Mouse (Mus musculus) activated CD4-positive, CD25-positive, alpha-beta regulatory T cell, adult 4 months (primary cell): ENCODE measurements at regions not wholly inside any gene's neighbourhood (a gene's known extent, or its start where the extent isn't known, plus 50 kb on each side); places are given as distances from the start of the nearest gene placed in this dataset.

Experiments
- ATAC-seq: one replicate; pipeline ENCODE4 v1.8.0; 2017

GRCm38 (mm10) chr16:3231566-3231965 lies 359.3 kb upstream of the Olfr161 start:
- no peak for ATAC-seq

- ATAC-seq: no peak
Observed at GRCm38 (mm10) chr16:3232610-3233009, 358.2 kb upstream of the Olfr161 start.

- no peak for ATAC-seq
Observed at GRCm38 (mm10) chr16:3234063-3234462, 356.8 kb upstream of the Olfr161 start.

- ATAC-seq: peak; percentile 29
Observed at GRCm38 (mm10) chr16:3240982-3241719, 349.7 kb upstream of the Olfr161 start.

- no peak for ATAC-seq
Observed at GRCm38 (mm10) chr16:3241939-3242338, 348.9 kb upstream of the Olfr161 start.

- no peak for ATAC-seq
Observed at GRCm38 (mm10) chr16:3246422-3246821, 344.4 kb upstream of the Olfr161 start.

- ATAC-seq: no peak
Observed at GRCm38 (mm10) chr16:3247006-3247754, 343.7 kb upstream of the Olfr161 start.

GRCm38 (mm10) chr16:3247755-3248110 lies 343.1 kb upstream of the Olfr161 start:
- no peak for ATAC-seq

- no peak for ATAC-seq
Observed at GRCm38 (mm10) chr16:3253885-3254284, 337.0 kb upstream of the Olfr161 start.

- no peak for ATAC-seq
Observed at GRCm38 (mm10) chr16:3256051-3256450, 334.8 kb upstream of the Olfr161 start.

GRCm38 (mm10) chr16:3265351-3265750 lies 325.5 kb upstream of the Olfr161 start:
- no peak for ATAC-seq

GRCm38 (mm10) chr16:3271819-3272490 lies 318.9 kb upstream of the Olfr161 start:
- ATAC-seq: no peak

- no peak for ATAC-seq
Observed at GRCm38 (mm10) chr16:3273427-3273826, 317.4 kb upstream of the Olfr161 start.
